Mouse (Mus musculus) forebrain, postnatal 0 days (tissue): ENCODE results near the gene Mrpl36. TPM values are rescaled to one million over a fixed set of nuclear protein-coding genes. Genes with fewer than 3 reads are reported as not detected.

ENCODE experiments used
- ATAC-seq: fragments of 200-750 bp; cut with Nextera tagmentation; 2 replicates; pipeline ENCODE4 v1.8.0; 2017; ENCODE audit warnings: mild to moderate bottlenecking, moderate library complexity
- DNase-seq: peaks from one replicate; pipeline ENCODE4 v3.0.0-alpha.2; 2015
- H3K27ac ChIP-seq: fragments of 300-500 bp; sonication (generic); 2 replicates; pipeline ENCODE4 v1.5.1; 2014; ENCODE audit warnings: low read depth, mild to moderate bottlenecking, antibody characterized with exemption, low read length, moderate library complexity, mixed read lengths
- H3K27me3 ChIP-seq: fragments of 300-500 bp; sonication (generic); 2 replicates; pipeline ENCODE4 v1.6.1; 2014; ENCODE audit warnings: mild to moderate bottlenecking, low read length, mixed read lengths; ENCODE audit not compliant: insufficient read depth
- H3K36me3 ChIP-seq: fragments of 300-500 bp; sonication (generic); 2 replicates; pipeline ENCODE4 v1.6.1; 2014; ENCODE audit warnings: mild to moderate bottlenecking, moderate library complexity; ENCODE audit not compliant: insufficient read depth
- H3K4me1 ChIP-seq: fragments of 300-500 bp; sonication (generic); 2 replicates; pipeline ENCODE4 v1.6.1; 2014; ENCODE audit warnings: antibody characterized with exemption; ENCODE audit not compliant: insufficient read depth
- H3K4me2 ChIP-seq: fragments of 300-500 bp; sonication (generic); 2 replicates; pipeline ENCODE4 v1.6.1; 2014; ENCODE audit warnings: low read depth, mild to moderate bottlenecking, moderate library complexity
- H3K4me3 ChIP-seq: fragments of 300-500 bp; sonication (generic); 2 replicates; pipeline ENCODE4 v1.5.1; 2014; ENCODE audit warnings: low read depth, low read length, mixed read lengths
- H3K9ac ChIP-seq: fragments of 300-500 bp; sonication (generic); 2 replicates; pipeline ENCODE4 v1.6.1; 2014; ENCODE audit warnings: mild to moderate bottlenecking
- H3K9me3 ChIP-seq: fragments of 300-500 bp; sonication (generic); 2 replicates; pipeline ENCODE4 v1.6.1; 2016; ENCODE audit warnings: low read length
- CTCF ChIP-seq: sonication (generic); IDR thresholded peaks from 2 replicates; pipeline ENCODE4 v1.5.1; 2016; ENCODE audit warnings: antibody characterized with exemption, control low read depth, low read depth
- WGBS: fragments of 180-500 bp; shearing (Covaris S2); extraction: QIAGEN DNeasy Blood & Tissue Kit; methylation state at CpG from one replicate; pipeline ENCODE4 v1.1.7; 2014; 5-methylcytosine and 5-hydroxymethylcytosine counted together
- polyA plus RNA-seq: library from polyadenylated mRNA; unstranded; fragments of >200 nt; fragmentation: Nextera tagmentation; extraction: Ambion mirVana; gene quantifications from 2 replicates; pipeline ENCODE4 v1.2.1, GENCODE M21; 2015
- total RNA-seq: library from RNA; depleted of rRNA; stranded (reverse); fragments of >200 nt; gene quantifications from 2 replicates; pipeline ENCODE4 v1.2.3, GENCODE M21; 2014; rRNA removed

The Mrpl36 gene
- total and polyA plus RNA-seq, 2 experiments from 2014 or later, result 48.3 to 74.3 TPM

GRCm38 (mm10) chr13:73374612-73375011 is 46.3 kb downstream of the Mrpl36 start:
- no peaks in the 10 kb centered on the region for H3K27me3 ChIP-seq
- H3K36me3 ChIP-seq, result no peaks in the 10 kb centered on the region
- 76% methylated on average over 2 of the region's 2 CpGs for WGBS
- H3K4me1 ChIP-seq, result no peaks in the 10 kb centered on the region
- no peaks in the 10 kb centered on the region for H3K9me3 ChIP-seq
- no peak overlapping the region for H3K9ac ChIP-seq
- TF ChIP-seq CTCF, result no peak
- no peak overlapping the region for H3K27ac ChIP-seq
- ATAC-seq, result peak; percentile 51
- DNase-seq, result no peak
- H3K4me3 ChIP-seq, result no peak overlapping the region
- H3K4me2 ChIP-seq, result no peak overlapping the region

GRCm38 (mm10) chr13:73377637-73378036 is 49.3 kb downstream of the Mrpl36 start:
- no peak overlapping the region for H3K4me2 ChIP-seq
- H3K27ac ChIP-seq, result no peak overlapping the region
- no peak for DNase-seq
- H3K9ac ChIP-seq, result no peak overlapping the region
- no peak for TF ChIP-seq CTCF
- no peaks in the 10 kb centered on the region for H3K4me1 ChIP-seq
- 86% methylated on average over 9 of the region's 9 CpGs for WGBS
- H3K36me3 ChIP-seq, result no peaks in the 10 kb centered on the region
- no peaks in the 10 kb centered on the region for H3K9me3 ChIP-seq
- no peaks in the 10 kb centered on the region for H3K27me3 ChIP-seq
- no peak overlapping the region for H3K4me3 ChIP-seq
- ATAC-seq, result no peak

Other genes with a start within 250 kb of the Mrpl36 start
- gene Irx4, start 68.0 kb upstream of the Mrpl36 start, total RNA-seq, result not detected in 2 replicates
- not detected in 2 replicates for gene Irx4, start 68.0 kb upstream of the Mrpl36 start, polyA plus RNA-seq
- gene Ndufs6, start within 50 bp of the Mrpl36 start, total RNA-seq, result 117 and 128 TPM in 2 replicates
- gene Ndufs6, start within 50 bp of the Mrpl36 start, polyA plus RNA-seq, result 423 and 557 TPM in 2 replicates
- 136 and 144 TPM in 2 replicates for gene Lpcat1, start 138.7 kb downstream of the Mrpl36 start, total RNA-seq
- gene Lpcat1, start 138.7 kb downstream of the Mrpl36 start, polyA plus RNA-seq, result 76.5 and 87.2 TPM in 2 replicates
- 1.6 and 5.1 TPM in 2 replicates for gene Slc6a3, start 208.2 kb downstream of the Mrpl36 start, total RNA-seq
- 0.59 and 1.3 TPM in 2 replicates for gene Slc6a3, start 208.2 kb downstream of the Mrpl36 start, polyA plus RNA-seq